Mouse (Mus musculus): ENCODE results near the gene Brdt. TPM values are rescaled to one million over a fixed set of nuclear protein-coding genes. Genes with fewer than 3 reads are reported as not detected.

Gene Brdt
- polyA plus RNA-seq, 1 experiment from 2014 or later: 1.0 TPM

DNA sequence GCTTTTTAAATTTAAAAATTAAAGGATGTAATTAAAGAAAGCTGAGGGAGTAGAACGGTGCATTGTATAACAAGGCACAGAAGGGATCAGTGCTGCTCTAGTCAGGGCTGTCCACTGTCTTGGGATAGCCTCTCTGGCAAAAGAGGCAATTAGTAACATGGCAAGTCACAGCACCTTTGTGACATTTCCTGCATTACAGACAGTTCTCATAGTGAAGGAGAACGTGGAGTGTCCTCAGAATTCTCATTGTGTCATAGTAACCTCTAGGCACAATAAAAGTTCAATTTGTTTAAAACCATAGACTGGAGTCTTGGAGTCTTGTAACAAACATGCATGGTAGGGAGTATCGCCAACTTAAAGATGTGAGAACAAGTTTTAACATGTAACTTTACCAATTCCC lies 100.3 kb downstream of the Brdt start, which contains the start of gene Lpcat2b:
Gene Lpcat2b, plus strand, starts transcription at position 301 of the 400 bp plus-strand sequence.
- 72% methylated on average over 3 of the region's 3 CpGs for WGBS
- Histone ChIP-seq H3K36me3 (ENCODE audit: control insufficient read depth, insufficient read depth, low read length) (no peaks in the 10 kb centered on the region), H3K27me3 (replicated peaks; ENCODE audit: control insufficient read depth, insufficient read depth, low read length) (no peaks in the 10 kb centered on the region), H3K9me3 (ENCODE audit: control insufficient read depth, low read length) (no peaks in the 10 kb centered on the region), H3K27ac (ENCODE audit: low read length) (no peak within 1 kb of the TSS), H3K4me1 (ENCODE audit: control insufficient read depth, insufficient read depth, low read length) (no peaks in the 10 kb centered on the region), H3K4me3 (ENCODE audit: low read length) (no peak within 1 kb of the TSS), H3K4me2 (ENCODE audit: low read depth, low read length) (no peak within 1 kb of the TSS), H3K9ac (ENCODE audit: low read depth, low read length) (no peak within 1 kb of the TSS)
- ATAC-seq: no peak

DNA sequence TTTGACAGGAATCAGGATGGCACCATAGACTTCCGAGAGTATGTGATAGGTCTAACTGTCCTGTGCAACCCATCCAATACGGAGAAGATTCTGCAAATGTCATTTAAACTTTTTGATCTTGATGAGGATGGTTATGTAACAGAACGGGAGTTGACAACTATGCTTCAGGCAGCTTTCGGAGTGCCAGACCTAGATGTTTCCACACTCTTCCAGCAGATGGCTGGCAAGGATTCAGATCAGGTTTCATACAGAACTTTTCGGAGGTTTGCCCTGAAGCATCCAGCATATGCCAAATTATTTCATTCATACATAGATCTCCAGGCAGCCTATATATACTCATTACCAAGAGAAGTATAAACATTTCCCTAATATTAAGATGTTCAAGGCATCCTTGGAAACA lies 103.0 kb downstream of the Brdt start:
- Histone ChIP-seq H3K36me3 (ENCODE audit: control insufficient read depth, insufficient read depth, low read length) (no peaks in the 10 kb centered on the region), H3K4me1 (ENCODE audit: control insufficient read depth, insufficient read depth, low read length) (peaks cover 6% of the 10 kb centered on the region), H3K4me2 (ENCODE audit: low read depth, low read length) (no peak overlapping the region), H3K27me3 (replicated peaks; ENCODE audit: control insufficient read depth, insufficient read depth, low read length) (no peaks in the 10 kb centered on the region), H3K4me3 (ENCODE audit: low read length) (no peak overlapping the region), H3K27ac (ENCODE audit: low read length) (no peak overlapping the region), H3K9ac (ENCODE audit: low read depth, low read length) (no peak overlapping the region), H3K9me3 (ENCODE audit: control insufficient read depth, low read length) (no peaks in the 10 kb centered on the region)
- ATAC-seq: no peak
- 86% methylated on average over 5 of the region's 5 CpGs for WGBS

DNA sequence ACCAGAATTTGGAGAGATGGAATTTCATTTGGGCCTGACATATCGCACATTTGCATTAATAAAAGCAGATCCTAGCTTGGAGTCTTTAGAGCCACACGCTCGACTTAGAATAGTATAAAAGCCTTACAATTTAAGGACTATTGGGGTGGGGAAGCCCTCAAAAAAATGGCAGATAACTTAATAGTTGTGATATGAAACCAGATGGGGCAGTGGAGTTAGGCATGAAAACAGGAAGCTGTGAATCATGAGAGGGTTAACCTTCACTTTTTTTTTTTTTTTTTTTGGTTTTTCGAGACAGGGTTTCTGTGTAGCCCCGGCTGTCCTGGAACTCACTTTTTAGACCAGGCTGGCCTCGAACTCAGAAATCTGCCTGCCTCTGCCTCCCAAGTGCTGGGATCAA lies 105.2 kb downstream of the Brdt start:
- H3K9ac ChIP-seq (ENCODE audit: low read depth, low read length): no peak overlapping the region
- ATAC-seq: no peak
- WGBS: 93% methylated on average over 6 of the region's 6 CpGs
- H3K4me3 ChIP-seq (ENCODE audit: low read length): no peak overlapping the region
- H3K27ac ChIP-seq (ENCODE audit: low read length): no peak overlapping the region
- no peak overlapping the region for H3K4me2 ChIP-seq (ENCODE audit: low read depth, low read length)
- no peaks in the 10 kb centered on the region for H3K27me3 ChIP-seq (replicated peaks; ENCODE audit: control insufficient read depth, insufficient read depth, low read length)
- H3K36me3 ChIP-seq (ENCODE audit: control insufficient read depth, insufficient read depth, low read length): no peaks in the 10 kb centered on the region
- peaks cover 6% of the 10 kb centered on the region for H3K4me1 ChIP-seq (ENCODE audit: control insufficient read depth, insufficient read depth, low read length)
- H3K9me3 ChIP-seq (ENCODE audit: control insufficient read depth, low read length): no peaks in the 10 kb centered on the region

Other genes with a start within 250 kb of the Brdt start
- 14.6 and 14.9 TPM in 2 replicates for gene Tgfbr3, start 41.5 kb upstream of the Brdt start, polyA plus RNA-seq (2015; fragmentation: Nextera tagmentation; extraction: Ambion mirVana)
- 0.21 and 0.50 TPM in 2 replicates for gene Ephx4, start 71.6 kb downstream of the Brdt start, polyA plus RNA-seq (2015; fragmentation: Nextera tagmentation; extraction: Ambion mirVana)
- not detected in 2 replicates for gene Lpcat2b, start 100.4 kb downstream of the Brdt start, polyA plus RNA-seq (2015; fragmentation: Nextera tagmentation; extraction: Ambion mirVana)
- 2.7 and 2.8 TPM in 2 replicates for gene Btbd8, start 106.8 kb downstream of the Brdt start, polyA plus RNA-seq (2015; fragmentation: Nextera tagmentation; extraction: Ambion mirVana)
- gene Gm42669, start 176.5 kb downstream of the Brdt start, polyA plus RNA-seq (2015; fragmentation: Nextera tagmentation; extraction: Ambion mirVana): 0.16 and 0.38 TPM in 2 replicates
- gene 1700028K03Rik, start 203.6 kb downstream of the Brdt start, polyA plus RNA-seq (2015; fragmentation: Nextera tagmentation; extraction: Ambion mirVana): 0.04 and 0.05 TPM in 2 replicates

All from intestine, embryonic 16.5 days (tissue).